Mouse (Mus musculus): ENCODE results near the gene Gfpt1. TPM values are rescaled to one million over a fixed set of nuclear protein-coding genes. Genes with fewer than 3 reads are reported as not detected.

Gfpt1 gene
- total RNA-seq, 2 experiments from 2014 or later, result 52.9 to 56.7 TPM

GRCm38 (mm10) chr6:87101281-87101954 is 58.8 kb downstream of the Gfpt1 start:
- peak; percentile 85 for DNase-seq

- DNase-seq, result no peak
These were observed 59.3 kb downstream of the Gfpt1 start for GRCm38 (mm10) chr6:87101955-87102353.

GRCm38 (mm10) chr6:87102421-87102911 is 59.8 kb downstream of the Gfpt1 start:
- no peak for DNase-seq

DNA sequence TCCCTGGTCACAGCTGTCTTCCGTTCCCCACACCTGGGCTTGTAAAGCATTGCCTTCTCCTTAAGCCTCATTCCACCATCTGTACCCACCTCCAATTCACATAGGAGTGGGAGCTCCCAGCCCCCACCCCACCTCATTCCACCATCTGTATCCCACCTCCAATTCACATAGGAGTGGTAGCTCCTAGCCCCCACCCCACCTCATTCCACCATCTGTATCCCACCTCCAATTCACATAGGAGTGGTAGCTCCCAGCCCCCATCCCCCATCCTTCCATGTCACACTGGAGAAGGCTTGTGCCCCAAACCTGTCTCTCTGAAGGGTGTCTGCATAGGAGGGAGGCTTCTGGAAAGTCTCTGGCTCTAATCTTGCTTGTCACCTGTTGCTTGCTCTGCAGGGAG is 60.7 kb downstream of the Gfpt1 start:
- DNase-seq, result no peak

DNA sequence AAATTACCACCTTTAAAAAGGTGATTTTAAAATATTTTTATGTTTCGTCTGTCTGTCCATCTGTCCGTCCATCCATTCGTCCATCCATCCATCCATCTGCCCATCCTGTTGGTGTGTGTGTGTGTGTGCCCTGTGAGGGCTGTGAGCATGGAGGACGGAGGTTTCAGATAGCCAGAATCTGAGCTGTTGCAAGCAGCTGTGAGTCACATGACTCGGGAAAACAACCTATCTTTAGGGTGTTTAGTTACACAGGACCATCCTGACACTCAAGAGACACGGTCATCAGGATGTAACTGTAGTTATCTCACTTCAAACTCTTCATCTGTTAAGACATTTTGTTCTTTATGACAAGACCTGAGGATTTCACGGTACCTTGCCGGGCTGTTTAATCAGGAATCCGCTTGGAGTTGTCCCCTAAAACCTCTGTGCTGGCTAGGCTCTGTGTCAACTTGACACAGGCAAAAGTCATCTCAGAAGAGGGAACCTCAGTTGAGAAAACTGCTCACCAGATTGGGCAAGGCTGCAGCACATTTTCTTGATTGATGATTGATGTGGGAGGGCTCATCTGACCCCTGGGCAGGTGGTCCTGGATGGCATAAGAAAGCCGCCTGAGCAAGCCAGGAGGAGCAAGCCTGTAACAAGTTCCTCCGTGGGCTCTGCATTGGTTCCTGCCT is 61.6 kb downstream of the Gfpt1 start, which contains the start of gene D6Ertd527e:
Gene D6Ertd527e (plus strand): TSS at position 624 of the 674 bp plus-strand sequence.
- no peak for DNase-seq

DNA sequence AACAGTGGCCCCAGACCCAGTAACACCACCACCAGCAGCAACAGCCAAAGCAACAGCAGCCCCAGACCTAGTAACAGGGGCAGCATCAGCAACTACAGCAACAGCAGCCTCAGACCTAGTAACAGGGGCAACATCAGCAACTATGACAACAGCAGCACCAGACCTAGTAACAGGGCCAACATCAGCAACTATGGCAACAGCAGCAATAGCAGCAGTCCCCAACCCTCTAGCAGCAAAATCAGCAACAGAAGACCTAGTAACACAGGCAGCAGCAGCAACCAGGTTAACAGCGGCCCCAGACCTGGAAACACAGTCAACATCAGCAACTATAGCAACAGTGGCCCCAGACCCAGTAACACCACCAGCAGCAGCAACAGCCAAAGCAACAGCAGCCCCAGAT is 68.8 kb downstream of the Gfpt1 start:
- DNase-seq, result no peak

DNA sequence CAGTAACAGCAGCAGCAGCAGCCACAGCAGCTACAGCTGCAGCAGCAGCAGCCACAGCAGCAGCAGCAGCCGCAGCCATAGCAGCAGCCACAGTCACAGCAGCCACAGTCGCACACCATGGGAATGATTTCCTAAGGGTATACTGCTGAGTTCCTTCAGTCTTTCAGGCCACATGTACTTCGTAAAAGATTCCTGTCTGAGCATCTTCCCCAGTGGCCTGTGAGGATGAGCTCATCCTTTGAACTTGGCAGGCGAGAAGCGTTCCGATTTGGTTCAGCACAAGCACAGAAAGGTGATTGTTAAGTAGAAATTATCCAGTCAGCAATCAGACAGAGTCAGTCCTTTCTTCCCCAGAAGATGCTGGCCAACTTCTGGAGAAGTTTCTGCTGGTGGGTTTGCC is 69.5 kb downstream of the Gfpt1 start:
- no peak for DNase-seq

- no peak for DNase-seq
These were observed 73.3 kb downstream of the Gfpt1 start for GRCm38 (mm10) chr6:87115981-87116380.

DNA sequence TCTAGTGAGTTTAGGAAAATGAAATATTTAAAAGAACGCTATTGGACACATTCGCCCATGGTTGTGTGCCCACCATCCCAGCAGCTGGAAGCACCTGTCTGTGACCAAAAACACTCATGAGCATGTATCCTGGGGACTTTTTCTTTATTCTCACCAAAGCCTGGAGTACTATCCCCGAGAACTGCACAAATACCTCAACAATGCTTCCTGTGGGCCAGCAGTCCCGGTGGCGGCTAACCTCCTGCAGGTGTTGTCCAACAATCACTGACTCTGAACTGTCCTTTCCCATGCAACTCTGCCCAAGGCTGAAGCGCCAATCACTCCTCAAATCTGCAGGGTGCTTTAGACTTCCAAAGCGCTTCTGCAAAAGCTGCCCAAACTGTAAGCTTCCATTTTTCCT is 74.0 kb downstream of the Gfpt1 start:
- DNase-seq, result no peak

- no peak for DNase-seq
These were observed 76.6 kb downstream of the Gfpt1 start for GRCm38 (mm10) chr6:87119066-87119837.

- no peak for DNase-seq
These were observed 77.3 kb downstream of the Gfpt1 start for GRCm38 (mm10) chr6:87119975-87120374.

DNA sequence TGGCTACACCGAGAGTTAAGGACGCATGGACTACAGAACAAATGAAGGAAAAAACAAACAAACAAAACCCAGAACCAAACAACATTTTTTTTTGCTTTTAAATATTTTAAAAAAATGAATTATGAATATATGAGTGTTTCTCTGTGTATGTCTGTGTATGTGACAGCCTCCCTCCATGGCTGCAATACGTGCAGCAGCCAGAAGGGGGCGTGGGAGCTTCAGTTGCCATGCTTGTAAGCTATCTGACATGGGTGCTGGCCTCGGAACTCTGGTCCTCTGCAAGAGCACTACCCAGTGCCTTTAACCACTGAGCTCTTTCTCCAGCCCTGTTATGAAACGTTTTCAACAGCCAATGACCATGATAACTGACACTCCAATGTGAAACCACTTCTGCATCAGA is 78.0 kb downstream of the Gfpt1 start:
- no peak for DNase-seq

GRCm38 (mm10) chr6:87121961-87122360 is 79.3 kb downstream of the Gfpt1 start:
- no peak for DNase-seq

DNA sequence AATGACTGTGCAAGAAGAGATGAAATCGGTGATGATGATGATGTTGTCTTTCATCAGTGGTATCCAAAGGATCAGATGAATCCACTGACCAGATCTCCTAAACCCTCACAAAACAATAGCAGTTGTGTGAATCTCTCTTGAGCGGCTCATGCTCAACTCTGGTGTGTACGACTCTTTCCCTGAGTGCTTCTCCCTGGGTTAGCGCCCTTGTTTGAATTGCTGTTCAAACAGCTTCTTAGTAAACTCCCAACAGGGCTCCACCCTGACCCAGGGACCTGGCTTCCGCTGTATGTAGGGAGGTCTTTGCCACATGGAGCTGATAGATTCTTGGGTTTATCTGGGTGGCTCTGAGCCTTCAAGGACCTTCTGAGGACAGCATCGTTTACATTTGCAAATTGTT is 80.8 kb downstream of the Gfpt1 start:
- DNase-seq, result no peak

DNA sequence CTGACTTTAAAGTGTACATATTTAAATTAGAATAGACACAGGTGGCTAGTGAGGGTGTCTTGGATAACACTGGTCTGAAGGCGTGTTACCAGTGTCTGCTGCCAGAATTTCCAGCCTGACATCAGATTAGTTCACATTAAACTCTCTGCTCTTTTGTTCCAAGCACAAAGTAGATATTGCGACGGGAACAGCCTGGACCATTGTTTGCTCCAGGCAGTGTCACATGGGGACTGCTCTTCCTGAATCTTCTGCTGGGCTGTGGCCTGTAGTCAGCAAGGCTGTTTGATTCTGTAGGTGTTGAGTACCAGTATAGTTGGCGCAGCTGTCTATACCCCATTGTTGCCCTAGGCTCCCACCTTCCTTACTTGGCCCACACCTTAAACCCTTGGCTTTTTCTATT is 81.3 kb downstream of the Gfpt1 start:
- no peak for DNase-seq

- no peak for DNase-seq
These were observed 84.6 kb downstream of the Gfpt1 start for GRCm38 (mm10) chr6:87127049-87127753.

- no peak for DNase-seq
These were observed 87.2 kb downstream of the Gfpt1 start for GRCm38 (mm10) chr6:87129861-87130260.

- DNase-seq, result no peak
These were observed 88.0 kb downstream of the Gfpt1 start for GRCm38 (mm10) chr6:87130628-87131027.

- DNase-seq, result no peak
These were observed 88.4 kb downstream of the Gfpt1 start for GRCm38 (mm10) chr6:87131078-87131477.

GRCm38 (mm10) chr6:87133520-87133919 is 90.9 kb downstream of the Gfpt1 start:
- DNase-seq, result no peak

GRCm38 (mm10) chr6:87133966-87134546 is 91.4 kb downstream of the Gfpt1 start:
- DNase-seq, result no peak

DNA sequence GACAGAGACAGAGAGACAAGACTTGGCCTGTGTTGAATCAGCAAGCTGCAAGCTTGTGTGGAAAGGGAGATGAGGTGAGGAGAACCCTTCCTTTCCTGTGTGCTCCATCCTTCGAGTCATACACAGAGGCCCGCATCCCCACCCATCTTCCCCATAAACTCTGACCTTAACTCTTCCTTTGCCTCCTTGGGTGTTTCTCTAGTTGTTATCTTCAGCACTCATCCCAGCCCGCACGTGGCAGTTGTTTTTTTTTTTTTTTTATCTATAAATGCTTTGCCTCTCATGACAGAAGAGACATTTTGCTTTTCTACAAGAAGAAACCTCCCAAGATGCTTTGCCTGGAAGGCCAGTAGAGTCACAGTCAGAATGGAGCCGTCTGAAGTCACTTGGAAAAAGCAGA is 95.8 kb downstream of the Gfpt1 start:
- no peak for DNase-seq

Data from layer of hippocampus, postnatal 36 days (tissue).